Comparison of ENCODE assay signal across 8 mouse cellular contexts in genomic region chr15:101230995-101231647, GRCm38 (mm10). TPM values are rescaled to one million over a fixed set of nuclear protein-coding genes. Genes with fewer than 3 reads are reported as not detected.
DNase-seq lines count a peak whose midpoint lies in the region; ATAC-seq lines count a peak whose summit lies in the region.

No protein-coding gene starts in this region.

- no peaks in the 10 kb centered on the region for H3K9me3 ChIP-seq in heart, embryonic 14.5 days (ENCODE audit: control insufficient read depth, low read length)
- no peaks in the 10 kb centered on the region for H3K9me3 ChIP-seq in limb, embryonic 11.5 days (ENCODE audit: control insufficient read depth, low read length)
- no peaks in the 10 kb centered on the region for H3K9me3 ChIP-seq in midbrain, embryonic 16.5 days (replicated peaks; ENCODE audit: control insufficient read depth, low read length, poor library complexity, severe bottlenecking)

- peak overlapping the region; percentile 57 for H3K9ac ChIP-seq in heart, embryonic 14.5 days (ENCODE audit: low read length)
- H3K9ac ChIP-seq in limb, embryonic 11.5 days (ENCODE audit: low read length), result no peak overlapping the region
- peak overlapping the region; percentile 46; the same call in 1 of the 2 replicates for H3K9ac ChIP-seq in midbrain, embryonic 16.5 days (ENCODE audit: low read depth, low read length)

- peak overlapping the region; percentile 23 to 25; a peak in 3 of 4 replicates for H3K4me3 ChIP-seq in heart, embryonic 14.5 days (ENCODE audit: control insufficient read depth in 1 of 2, insufficient read depth in 1 of 2, low read depth in 1 of 2, low read length in 2 of 2)
- no peak overlapping the region for H3K4me3 ChIP-seq in limb, embryonic 11.5 days (ENCODE audit: low read depth, low read length)
- H3K4me3 ChIP-seq in midbrain, embryonic 16.5 days (ENCODE audit: low read depth, low read length), result peak overlapping the region; percentile 21

- no peak for ATAC-seq in heart, embryonic 14.5 days (ENCODE audit: insufficient number of reproducible peaks, insufficient read depth, low FRiP score, low read depth)
- ATAC-seq in limb, embryonic 11.5 days (ENCODE audit: insufficient number of reproducible peaks, low FRiP score, low TSS enrichment, low read depth), result no peak
- ATAC-seq in midbrain, embryonic 16.5 days, result no peak

- WGBS in heart, embryonic 14.5 days, result 77% methylated on average over 23 of the region's 23 CpGs
- 76% methylated on average over 23 of the region's 23 CpGs for WGBS in limb, embryonic 11.5 days
- WGBS in midbrain, embryonic 16.5 days, result 81% methylated on average over 23 of the region's 23 CpGs

- H3K36me3 ChIP-seq in heart, embryonic 14.5 days (ENCODE audit: control insufficient read depth, insufficient read depth, low read length), result peaks cover 46% of the 10 kb centered on the region
- H3K36me3 ChIP-seq in limb, embryonic 11.5 days (ENCODE audit: control insufficient read depth, insufficient read depth, low read length), result peaks cover 11% of the 10 kb centered on the region; the same call in 1 of the 2 replicates
- no peaks in the 10 kb centered on the region; the same call in 1 of the 2 replicates for H3K36me3 ChIP-seq in midbrain, embryonic 16.5 days (ENCODE audit: control insufficient read depth, insufficient read depth, low read length)

- H3K4me1 ChIP-seq in heart, embryonic 14.5 days (ENCODE audit: control insufficient read depth in 2 of 2, insufficient read depth in 2 of 2, low read length in 2 of 2), result peaks cover 12 to 22% of the 10 kb centered on the region in 2 experiments
- H3K4me1 ChIP-seq in limb, embryonic 11.5 days (ENCODE audit: control insufficient read depth, insufficient read depth, low read length), result peaks cover 29% of the 10 kb centered on the region
- no peaks in the 10 kb centered on the region for H3K4me1 ChIP-seq in midbrain, embryonic 16.5 days (ENCODE audit: control insufficient read depth, insufficient read depth, low read length)

- H3K4me2 ChIP-seq in heart, embryonic 14.5 days (ENCODE audit: low read length), result peak overlapping the region; percentile 66
- peak overlapping the region; percentile 16; the same call in 1 of the 2 replicates for H3K4me2 ChIP-seq in limb, embryonic 11.5 days (ENCODE audit: low read depth, severe bottlenecking)
- H3K4me2 ChIP-seq in midbrain, embryonic 16.5 days (ENCODE audit: low read length), result peak overlapping the region; percentile 47

- DNase-seq in cerebellum, adult 9-10 months, result peak; percentile 61
- no peak for DNase-seq in cerebellum, adult 8-10 months
- DNase-seq in R1 (ENCODE audit: low read depth, low spot score), result peak; percentile 94
- peak; percentile 46 for DNase-seq in limb, embryonic 11.5 days (ENCODE audit: low spot score)
- DNase-seq in right cerebral cortex, adult 2 months (ENCODE audit: low spot score in 2 of 2), result no peak
- no peak for DNase-seq in gastrocnemius, postnatal 14 days

- no peaks in the 10 kb centered on the region for H3K27me3 ChIP-seq in heart, embryonic 14.5 days (ENCODE audit: control insufficient read depth, insufficient read depth, low read length)
- H3K27me3 ChIP-seq in limb, embryonic 11.5 days (ENCODE audit: control insufficient read depth, insufficient read depth, low read length), result no peaks in the 10 kb centered on the region
- no peaks in the 10 kb centered on the region for H3K27me3 ChIP-seq in midbrain, embryonic 16.5 days (ENCODE audit: control insufficient read depth, insufficient read depth, low read depth, low read length)

- intact Hi-C loops in gastrocnemius, postnatal 14 days (cut with DNase I; ENCODE audit: low total_unique reads), result no loop called here

- no peak overlapping the region for H3K27ac ChIP-seq in heart, embryonic 14.5 days (replicated peaks in 1 of 2; ENCODE audit: control insufficient read depth in 1 of 2, insufficient read depth in 1 of 2, low read depth in 2 of 2, low read length in 2 of 2)
- H3K27ac ChIP-seq in limb, embryonic 11.5 days (replicated peaks; ENCODE audit: low read depth, low read length), result no peak overlapping the region
- H3K27ac ChIP-seq in midbrain, embryonic 16.5 days (ENCODE audit: low read length), result no peak overlapping the region

RNA-seq across cellular contexts. Expression of gene Grasp, which starts 7.1 kb away (rescaled TPM):
- 3.8 and 5.5 TPM in 2 replicates for polyA plus RNA-seq in heart, embryonic 14.5 days (2014; fragmentation: Nextera tagmentation; extraction: Ambion mirVana)
- polyA plus RNA-seq in limb, embryonic 11.5 days (2014; fragmentation: Nextera tagmentation; extraction: Ambion mirVana), result 6.7 and 7.7 TPM in 2 replicates
- 0.95 and 1.1 TPM in 2 replicates for polyA plus RNA-seq in midbrain, embryonic 16.5 days (2015; fragmentation: Nextera tagmentation; extraction: Ambion mirVana)
- 1 to 10 TPM; 8.3 to 9.4 TPM for total RNA-seq in gastrocnemius, postnatal 14 days (2021)

RNA-seq across cellular contexts. Expression of gene Nr4a1, which starts 22.9 kb away (rescaled TPM):
- polyA plus RNA-seq in heart, embryonic 14.5 days (2014; fragmentation: Nextera tagmentation; extraction: Ambion mirVana), result 6.0 and 6.6 TPM in 2 replicates
- 3.5 and 4.0 TPM in 2 replicates for polyA plus RNA-seq in limb, embryonic 11.5 days (2014; fragmentation: Nextera tagmentation; extraction: Ambion mirVana)
- polyA plus RNA-seq in midbrain, embryonic 16.5 days (2015; fragmentation: Nextera tagmentation; extraction: Ambion mirVana), result 5.0 and 6.4 TPM in 2 replicates
- total RNA-seq in gastrocnemius, postnatal 14 days (2021), result 10 to 100 TPM; 30.5 to 49.0 TPM

RNA-seq across cellular contexts. Expression of gene Atg101, which starts 53.0 kb away (rescaled TPM):
- 49.5 and 50.4 TPM in 2 replicates for polyA plus RNA-seq in heart, embryonic 14.5 days (2014; fragmentation: Nextera tagmentation; extraction: Ambion mirVana)
- polyA plus RNA-seq in limb, embryonic 11.5 days (2014; fragmentation: Nextera tagmentation; extraction: Ambion mirVana), result 68.2 and 73.1 TPM in 2 replicates
- polyA plus RNA-seq in midbrain, embryonic 16.5 days (2015; fragmentation: Nextera tagmentation; extraction: Ambion mirVana), result 74.8 and 79.8 TPM in 2 replicates
- 10 to 100 TPM; 27.7 to 35.0 TPM for total RNA-seq in gastrocnemius, postnatal 14 days (2021)

RNA-seq across cellular contexts. Expression of gene Acvr1b, which starts 57.3 kb away (rescaled TPM):
- polyA plus RNA-seq in heart, embryonic 14.5 days (2014; fragmentation: Nextera tagmentation; extraction: Ambion mirVana), result 7.3 and 8.7 TPM in 2 replicates
- polyA plus RNA-seq in limb, embryonic 11.5 days (2014; fragmentation: Nextera tagmentation; extraction: Ambion mirVana), result 8.0 and 9.4 TPM in 2 replicates
- polyA plus RNA-seq in midbrain, embryonic 16.5 days (2015; fragmentation: Nextera tagmentation; extraction: Ambion mirVana), result 22.1 and 24.5 TPM in 2 replicates
- total RNA-seq in gastrocnemius, postnatal 14 days (2021), result 10 to 100 TPM; 21.8 to 29.9 TPM

Comparison
In these comparisons a context has a peak if more than half of its experiments do, and no peak if none do; other contexts are left out.
1. DNase-seq: peak in cerebellum, adult 9-10 months (single experiment), R1 (single experiment) and limb, embryonic 11.5 days (single experiment); none in cerebellum, adult 8-10 months (single experiment), right cerebral cortex, adult 2 months (0 of 2) and gastrocnemius, postnatal 14 days (single experiment).
2. H3K4me2 ChIP-seq: peak in every context shown above with its lines; median percentile 66 in heart, embryonic 14.5 days; 47 in midbrain, embryonic 16.5 days; 16 in limb, embryonic 11.5 days.